Mouse (Mus musculus) lung, postnatal 4 days (tissue): ENCODE data around the gene Ssbp2.
A peak's percentile ranks its signal among the peaks of the same experiment; 100 is the strongest.

Experiments used
- DNase-seq, 2 experiments: peaks; one replicate each; pipeline ENCODE4 v3.0.0; 2021

The Ssbp2 gene

DNA sequence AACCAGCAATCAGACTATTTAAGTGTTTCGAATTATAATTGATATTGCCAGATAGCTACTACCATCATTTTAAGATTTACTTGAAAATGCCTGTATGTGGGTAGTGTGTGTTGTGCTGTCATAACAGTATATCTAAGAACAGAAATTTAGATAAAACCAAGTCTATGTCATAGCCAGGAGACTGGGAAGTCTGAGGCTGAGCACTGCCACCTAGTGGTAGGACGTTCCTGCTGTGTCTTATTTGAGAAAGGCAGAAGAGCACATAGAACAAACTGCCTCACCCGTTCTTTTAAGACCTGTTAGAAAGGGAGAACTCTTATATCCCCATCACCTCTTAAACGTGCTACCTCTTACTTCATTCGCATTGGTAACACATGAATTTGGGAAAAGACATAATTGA lies 176.7 kb downstream of the Ssbp2 start:
- DNase-seq: peak; percentile 64 to 81

DNA sequence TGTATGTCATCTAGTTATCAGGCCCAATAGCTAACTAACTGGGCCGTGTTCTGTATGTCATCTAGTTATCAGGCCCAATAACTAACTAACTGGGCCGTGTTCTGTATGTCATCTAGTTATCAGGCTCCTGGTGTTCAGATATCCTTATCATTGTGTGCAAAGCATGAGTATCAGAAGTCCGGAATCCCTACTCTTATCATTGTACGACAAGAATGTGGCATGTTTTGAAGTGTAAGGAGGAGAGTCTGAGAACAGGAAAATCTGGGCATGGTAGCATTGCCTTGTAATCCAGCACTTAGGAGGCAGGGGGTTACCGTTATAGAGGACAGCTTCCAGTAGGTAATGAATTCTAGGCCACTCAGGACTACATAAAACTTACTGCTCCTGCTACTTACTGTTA lies 178.8 kb downstream of the Ssbp2 start:
- no peak for DNase-seq

DNA sequence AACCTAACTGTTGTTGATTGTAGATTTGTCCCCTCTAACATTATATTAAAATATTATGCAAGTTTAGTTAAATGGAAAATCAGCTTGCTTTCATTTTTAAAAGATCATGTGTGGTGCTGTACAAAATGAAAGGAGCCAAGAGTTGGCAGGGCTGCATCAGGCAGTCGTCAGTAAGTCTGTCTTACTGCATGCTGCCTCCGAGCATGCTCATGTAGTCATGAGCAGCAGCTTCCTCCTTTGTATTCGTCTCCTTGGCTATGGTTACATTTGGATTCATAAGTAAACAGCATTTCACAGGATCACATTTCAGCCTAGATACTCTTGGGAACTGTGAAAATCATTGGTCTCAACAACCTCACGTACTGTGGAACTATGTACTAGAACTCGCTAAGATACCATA lies 180.1 kb downstream of the Ssbp2 start:
- no peak for DNase-seq

DNA sequence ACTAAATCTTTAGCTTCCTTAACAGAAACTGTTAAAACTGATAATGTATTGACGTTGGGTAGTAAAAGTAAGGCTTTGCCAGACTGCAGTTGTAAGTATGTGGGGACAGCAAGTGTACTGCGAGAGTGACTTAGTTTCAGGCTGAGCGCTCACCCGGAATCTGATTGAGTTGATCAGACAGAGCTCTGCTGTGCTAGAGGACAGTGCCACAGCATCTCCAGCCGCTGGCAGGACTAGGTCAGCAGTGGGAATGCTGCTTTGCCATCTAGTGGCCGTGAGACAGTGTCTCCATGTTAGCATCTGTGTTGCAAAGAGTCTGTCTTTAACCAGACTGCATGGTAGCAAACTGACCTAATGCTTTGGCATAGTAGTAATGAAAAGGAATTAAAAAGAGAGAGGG lies 188.2 kb downstream of the Ssbp2 start:
- DNase-seq: peak; percentile 28 to 33

DNA sequence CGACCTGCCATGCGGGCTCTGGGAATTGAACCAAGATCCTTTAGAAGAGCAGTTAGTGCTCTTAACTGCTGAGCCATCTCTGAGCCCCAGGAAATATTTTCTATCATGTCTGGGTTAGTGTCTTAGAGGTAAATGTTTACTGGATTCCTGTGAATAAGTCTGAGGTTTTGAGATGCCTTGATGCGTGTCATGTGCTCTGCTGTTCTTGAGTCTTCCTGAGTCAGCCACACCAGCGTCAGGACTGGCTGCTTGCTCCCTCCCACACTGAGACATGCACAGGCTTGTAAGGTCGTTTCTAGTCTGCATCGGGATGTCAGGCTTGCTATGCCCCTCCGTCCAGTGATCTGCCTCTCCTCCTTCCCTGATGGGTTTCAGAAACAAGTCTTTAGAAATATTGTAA lies 189.8 kb downstream of the Ssbp2 start:
- no peak for DNase-seq

DNA sequence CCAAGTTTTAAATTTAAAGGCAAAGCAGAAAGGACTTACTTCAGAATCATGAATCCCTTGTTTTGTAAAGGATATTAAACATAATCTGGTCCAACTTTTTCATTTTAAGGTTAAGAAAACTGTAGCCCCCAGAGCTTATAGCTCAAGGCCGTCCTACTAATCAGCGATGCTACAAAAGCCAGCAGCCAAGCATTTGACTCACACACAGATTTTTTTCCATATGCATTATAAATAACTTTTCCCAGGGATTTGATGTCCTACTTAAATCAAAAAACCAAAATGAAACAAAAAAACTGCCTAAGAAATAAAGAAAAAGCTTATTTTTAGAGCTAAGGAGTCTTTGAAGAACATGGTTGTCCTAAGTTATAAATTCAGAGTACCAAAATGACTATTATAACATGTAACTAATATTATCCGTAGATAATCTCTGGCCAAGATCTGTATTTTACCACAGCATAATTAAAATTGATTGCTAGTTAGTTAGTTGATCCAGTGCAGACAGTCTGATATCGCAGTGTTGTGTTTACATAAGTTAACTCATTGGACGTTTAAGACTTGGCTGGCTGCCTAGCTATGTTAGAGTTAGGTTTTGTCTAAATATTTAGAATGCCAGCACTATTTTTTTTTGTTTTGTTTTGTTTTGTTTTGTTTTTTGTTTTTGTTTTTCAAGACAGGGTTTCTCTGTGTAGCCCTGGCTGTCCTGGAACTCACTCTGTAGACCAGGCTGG lies 201.1 kb downstream of the Ssbp2 start:
- DNase-seq: no peak

DNA sequence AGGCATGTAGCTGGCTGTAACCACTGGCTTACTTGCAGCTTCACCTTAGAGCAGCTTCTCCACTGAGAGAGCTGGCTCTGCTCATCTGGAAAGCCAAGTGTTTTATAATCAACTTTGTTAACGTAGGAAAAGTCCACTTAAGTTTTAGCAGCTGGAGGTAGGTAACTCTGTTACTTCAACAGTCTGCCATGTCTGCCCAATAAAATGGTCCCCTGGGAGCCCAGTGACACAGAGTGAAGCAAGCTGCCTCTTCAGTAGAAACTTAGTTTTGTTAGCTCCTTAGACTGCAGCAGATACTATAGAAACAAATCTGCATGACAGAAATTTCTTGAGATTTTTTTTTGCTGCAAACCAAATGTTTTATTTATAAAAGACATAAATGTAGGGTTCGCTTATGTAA lies 202.7 kb downstream of the Ssbp2 start:
- no peak for DNase-seq

DNA sequence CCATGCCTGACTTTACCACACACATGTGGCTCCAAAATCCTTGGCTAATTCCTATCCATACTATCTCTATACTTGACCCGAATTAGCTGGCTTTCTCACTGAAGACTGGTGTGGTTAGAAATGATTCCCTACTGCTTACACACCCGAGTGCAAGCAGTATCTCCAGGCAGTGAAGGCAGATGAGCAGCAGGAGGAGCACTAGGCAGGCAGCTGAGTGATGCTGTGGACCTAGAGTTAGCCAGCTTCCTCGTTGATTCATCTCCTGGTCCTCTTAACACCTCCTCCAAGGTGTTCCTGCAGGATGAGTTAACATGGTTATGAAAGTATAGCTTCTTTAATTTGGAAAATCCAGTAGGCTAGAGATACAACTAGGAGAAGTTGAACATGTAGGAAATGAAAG lies 213.2 kb downstream of the Ssbp2 start:
- no peak for DNase-seq

DNA sequence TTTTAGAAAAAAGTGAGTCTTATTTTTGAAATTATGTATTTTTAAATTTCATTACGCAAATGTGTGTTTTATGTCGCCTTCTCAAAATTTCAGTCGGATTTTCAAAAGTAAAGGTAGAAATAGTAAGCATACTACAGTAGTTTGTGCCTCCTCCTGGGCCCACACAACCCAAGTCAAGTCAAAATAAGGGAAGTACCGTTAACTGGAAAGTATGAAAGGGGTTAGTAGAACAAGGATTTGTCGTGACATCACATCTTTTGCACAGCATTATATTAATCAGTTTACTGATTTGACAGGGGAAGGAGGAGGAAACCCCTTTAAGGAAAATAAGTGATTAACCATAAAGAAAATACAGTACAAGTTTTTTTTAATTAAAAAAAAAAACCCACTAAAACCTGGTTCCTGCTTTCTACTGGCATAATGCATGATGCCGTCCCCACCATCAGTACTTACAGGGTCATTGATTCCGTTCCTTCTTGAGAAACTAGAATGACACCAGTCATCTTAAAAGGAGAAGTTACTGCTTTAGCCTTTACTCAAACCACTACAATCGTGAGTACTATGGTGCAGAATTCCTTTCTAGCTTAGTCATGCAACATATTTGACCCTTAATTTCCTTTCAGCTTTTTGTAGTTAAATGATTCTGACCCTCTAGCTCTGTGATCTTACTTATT lies 220.8 kb downstream of the Ssbp2 start:
- DNase-seq: no peak

DNA sequence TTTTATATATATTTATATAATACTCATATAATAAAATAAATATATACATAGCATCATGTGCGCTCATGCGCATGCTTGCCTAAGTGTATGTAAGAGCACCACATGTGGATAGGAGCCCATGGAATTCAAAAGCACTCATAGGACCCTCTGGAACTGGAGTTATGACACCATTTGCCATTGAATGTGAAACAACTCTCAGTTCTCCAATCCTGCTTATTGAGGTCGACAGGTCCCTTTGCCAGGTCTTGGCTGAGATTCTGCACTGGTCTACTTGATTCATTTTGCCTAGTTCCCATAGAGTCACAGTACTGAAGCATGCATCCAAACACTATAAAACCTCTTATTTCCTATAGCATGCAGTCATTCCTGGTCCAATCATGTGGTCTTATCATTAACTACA lies 221.4 kb downstream of the Ssbp2 start:
- no peak for DNase-seq

DNA sequence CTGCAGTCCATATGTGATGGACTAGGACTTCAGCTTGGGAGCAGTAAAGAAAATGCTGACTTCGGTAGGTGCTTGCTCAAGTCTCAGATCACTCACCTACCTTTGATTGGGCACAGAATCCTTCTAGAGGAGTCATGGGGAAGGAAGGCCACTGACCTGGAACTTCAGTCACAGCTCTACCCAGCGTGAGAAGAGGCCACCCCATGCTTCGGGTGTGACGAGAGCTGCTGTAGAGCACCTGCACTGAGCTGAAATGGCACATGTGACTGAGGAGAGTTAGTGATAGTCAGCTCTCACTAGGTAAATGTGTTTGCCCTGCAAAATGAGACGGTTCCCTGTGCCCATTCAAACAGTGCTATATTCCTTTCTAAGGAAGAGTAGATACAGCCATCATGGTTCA lies 230.0 kb downstream of the Ssbp2 start:
- no peak for DNase-seq

DNA sequence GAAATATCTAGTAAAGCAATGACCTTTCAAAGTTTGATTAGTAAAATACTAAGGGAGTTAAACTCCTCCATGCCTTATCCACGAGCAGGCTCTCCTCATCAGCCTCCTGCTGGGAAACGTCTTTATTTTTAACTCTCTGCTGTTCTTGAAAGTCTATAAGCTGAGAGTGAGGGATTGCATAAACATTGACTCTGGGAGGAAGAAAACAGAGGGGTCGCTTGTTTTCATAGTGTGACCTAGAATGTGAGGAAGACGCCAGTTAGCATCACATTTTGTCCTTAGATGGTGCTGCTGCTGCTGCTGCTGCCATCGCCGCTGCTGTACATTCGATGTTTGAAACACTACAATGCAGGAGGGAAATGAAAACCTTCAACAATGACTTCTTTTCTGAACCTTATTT lies 233.5 kb downstream of the Ssbp2 start:
- no peak for DNase-seq

DNA sequence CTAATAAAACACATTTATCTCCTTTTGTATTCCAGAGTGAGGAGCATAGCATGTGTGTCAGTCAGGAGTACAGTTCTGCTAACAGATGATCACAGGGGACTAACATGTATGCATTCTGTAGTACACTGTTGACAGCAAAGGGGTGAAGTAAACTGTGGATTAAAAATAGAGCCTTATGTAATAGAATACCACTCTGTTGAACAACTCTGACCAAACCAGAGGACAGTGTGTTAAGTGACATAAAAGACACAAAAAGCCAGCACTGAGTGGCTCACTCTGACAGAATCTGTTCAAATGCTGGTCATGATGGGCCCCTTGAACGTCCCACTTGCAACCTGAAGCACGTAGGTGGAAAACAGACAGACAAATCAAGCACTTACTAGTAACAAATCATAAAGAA lies 235.3 kb downstream of the Ssbp2 start:
- DNase-seq: no peak

DNA sequence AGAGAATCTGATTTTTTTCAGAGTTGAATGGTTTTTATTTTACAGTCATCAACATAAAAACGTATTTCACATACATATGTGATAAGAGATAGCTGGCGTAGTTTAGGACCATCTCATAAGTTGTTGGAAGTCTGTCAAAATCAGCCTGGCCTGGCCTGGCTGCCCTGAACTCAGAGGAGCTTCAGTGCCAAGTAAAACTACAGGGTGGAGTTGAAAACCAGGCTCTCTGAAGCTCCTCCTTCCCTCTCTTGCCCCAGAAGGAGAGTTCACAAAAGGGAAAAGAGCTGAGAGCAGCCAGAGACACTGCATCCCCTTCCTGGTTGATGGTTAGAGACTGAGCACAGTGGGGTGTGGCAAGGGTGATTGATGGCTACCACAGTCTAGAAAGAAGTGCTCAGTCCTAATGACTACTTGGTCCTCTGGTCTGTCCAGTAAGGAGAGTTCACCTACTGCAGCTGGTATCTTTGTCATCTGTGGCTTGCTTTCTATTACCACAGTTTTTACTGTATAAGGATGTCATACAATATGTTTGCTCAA lies 236.1 kb downstream of the Ssbp2 start:
- no peak for DNase-seq

DNA sequence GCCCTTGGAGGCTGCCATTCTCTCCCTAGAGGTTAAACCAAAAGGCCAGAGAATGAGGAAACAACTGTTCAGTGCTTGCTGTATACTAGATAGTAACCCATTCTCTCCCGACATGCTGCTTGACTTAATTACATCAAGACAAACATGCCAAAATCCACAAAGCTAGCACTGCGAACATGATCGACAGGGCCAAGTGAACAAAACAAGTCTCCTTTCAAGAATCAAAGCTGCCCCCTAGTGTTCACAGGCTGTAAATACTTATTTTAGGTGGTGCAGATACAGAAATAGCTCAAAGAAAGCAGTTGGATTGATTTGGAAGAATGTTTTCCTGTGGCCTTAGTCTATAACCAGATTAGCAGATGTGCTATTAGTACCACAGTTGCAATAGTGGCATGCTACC lies 236.9 kb downstream of the Ssbp2 start:
- DNase-seq: peak in 1 of 2 experiments; percentile 49

DNA sequence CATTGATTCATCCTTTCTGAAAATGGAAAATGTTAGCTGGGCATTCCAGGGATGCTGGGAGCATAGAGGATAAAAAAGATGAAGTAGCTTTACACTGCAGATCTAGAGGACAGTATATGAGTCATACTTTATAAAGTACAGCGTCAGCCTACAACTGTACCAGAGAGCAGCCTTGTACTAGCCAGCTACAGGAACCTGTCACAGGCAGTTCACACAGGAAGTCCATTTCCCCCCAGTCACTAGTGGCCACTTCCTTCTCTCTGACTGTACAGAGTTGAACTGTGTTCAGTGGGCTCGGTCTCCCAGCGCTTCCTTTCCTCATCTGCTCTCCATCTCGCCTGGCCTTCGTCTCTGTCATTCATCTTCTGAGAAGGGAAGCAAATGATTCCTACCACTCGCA lies 242.3 kb downstream of the Ssbp2 start:
- DNase-seq: no peak

DNA sequence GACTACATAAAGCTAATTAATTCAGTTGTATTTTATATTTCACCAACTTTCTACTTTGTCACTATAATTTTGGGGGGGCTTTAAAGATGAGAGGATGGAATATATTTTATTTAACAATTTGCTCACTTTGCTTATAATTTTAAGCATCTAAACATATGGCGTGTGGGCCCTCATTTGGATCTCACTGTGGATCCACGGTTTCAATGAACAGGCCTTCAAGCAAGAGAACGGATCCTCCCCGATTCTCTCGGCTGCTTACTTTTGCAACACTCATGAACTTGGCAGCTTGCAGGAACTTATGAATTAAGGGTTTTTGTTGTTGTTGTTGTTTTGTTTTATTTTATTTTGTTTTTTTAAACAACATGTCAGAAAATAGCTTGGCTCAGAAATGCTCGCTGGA lies 259.4 kb downstream of the Ssbp2 start:
- no peak for DNase-seq

DNA sequence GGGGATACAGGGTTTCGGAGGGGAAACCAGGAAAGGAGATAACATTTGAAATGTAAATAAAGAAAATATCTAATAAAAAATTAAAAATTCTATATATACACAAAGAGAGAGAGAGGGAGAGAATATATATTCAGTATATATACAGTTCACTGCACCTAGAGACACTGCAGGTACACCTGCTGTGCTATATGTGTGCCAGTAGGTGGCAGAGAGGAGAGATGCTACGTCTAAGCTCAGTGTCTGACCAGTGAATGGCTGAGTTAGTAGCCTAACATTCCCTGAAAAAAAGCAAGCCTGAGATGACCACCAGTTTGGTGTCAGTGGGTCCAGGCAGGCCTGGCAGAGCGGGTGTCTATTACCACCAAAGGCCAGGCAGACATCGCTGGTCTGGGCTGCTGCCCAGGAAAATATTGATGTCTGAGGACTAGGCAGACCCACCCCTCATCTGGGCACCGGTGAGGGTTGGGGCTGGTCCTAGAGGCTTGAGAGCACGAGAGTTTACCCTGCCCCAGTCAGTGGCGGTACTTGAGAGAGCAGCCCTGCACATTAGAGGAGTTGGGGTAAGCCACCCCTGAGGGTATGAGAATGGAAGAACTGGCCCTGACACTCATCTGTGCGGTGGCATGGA lies 263.1 kb downstream of the Ssbp2 start:
- no peak for DNase-seq

DNA sequence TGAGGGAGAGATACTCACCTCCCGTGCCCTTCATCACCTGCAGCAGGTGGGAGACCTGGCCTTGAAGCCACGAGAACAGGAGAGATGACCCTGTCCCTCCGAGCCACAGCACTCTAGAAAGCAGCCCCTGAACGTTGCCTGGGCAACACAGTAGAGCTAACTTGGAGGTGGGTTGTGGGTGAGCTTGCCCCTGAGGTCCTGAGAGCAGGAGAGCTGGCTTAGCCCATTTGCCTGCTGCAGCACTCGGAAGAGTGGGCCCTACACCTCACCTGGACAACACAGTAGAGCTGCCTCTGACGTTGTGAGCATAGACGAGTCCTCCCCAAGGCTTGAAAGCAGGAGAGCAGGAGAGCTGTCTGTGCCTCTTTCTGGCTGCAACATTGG lies 263.6 kb downstream of the Ssbp2 start:
- DNase-seq: no peak

DNA sequence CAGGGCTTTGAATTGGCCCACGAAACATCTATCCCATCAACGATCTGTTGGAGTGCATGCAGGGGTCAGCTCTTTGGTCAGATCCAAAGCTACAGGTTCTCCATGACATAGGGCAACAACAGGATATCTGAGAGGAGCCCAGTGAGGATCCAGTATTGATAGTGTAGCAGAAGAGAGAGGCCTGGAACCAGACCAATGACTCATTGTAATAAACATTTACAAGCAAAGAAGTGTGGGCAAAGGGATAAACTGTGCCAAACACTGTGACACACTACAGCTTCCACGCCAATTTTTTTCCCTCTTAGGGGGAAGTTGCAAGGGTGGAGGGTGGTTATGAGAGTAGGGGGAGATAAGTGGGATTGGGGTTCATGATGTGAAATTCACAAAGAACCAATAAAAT lies 264.1 kb downstream of the Ssbp2 start:
- no peak for DNase-seq

DNA sequence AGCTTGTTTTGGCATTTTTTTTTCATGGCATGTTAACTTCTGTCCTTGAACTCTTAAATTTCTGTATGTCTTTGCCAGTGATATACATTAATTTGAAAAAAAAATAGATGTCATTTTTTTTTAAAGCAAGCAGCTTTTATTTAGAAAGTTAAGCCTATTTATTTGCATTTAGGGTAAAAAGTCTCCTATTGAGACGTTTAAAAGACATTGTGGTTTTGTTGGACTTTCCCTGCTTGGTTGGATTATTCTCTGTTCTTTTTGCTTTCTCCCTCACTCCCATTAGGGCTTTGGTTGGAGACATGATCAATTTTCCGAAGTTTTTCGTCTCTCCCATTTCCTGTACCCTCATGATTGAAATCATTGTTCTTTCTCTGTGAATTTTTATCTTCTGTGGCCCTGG lies 265.0 kb downstream of the Ssbp2 start:
- DNase-seq: no peak

DNA sequence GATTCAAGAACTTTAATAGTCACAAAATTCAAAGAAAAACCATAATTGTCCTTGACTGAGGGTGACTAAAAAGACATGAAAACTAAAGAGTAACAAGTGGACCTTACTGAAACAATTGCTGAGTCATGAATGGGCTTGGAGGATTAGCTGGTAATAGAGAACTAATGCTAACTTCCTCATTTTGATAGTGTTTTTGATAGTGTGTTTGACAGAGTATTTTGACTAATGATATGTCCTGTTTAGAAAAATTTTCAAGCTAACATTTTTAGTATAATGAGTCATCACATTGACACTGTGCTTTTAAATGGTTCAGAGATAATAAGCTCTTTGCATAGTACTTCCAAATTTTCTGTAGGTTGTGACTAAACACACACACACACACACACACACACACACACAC lies 267.8 kb downstream of the Ssbp2 start:
- no peak for DNase-seq

DNA sequence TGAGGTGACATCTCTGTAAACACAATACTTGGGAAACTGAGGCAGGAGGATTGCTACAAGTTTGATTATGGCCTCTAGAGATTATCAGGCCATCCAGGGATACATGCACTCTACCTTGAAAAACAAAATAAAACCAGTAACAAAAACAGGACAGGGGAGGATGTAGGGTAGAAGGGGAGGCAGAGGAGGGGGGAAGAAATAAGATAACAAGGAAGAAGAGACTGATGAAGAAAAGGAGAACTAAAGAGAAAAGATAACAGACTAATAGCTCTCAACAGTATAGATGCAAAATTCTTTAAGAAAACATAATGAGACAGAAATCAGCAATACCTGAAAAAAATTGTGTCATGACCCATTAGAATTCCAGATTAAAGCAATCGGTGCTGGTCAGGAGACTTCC lies 277.1 kb downstream of the Ssbp2 start:
- no peak for DNase-seq

DNA sequence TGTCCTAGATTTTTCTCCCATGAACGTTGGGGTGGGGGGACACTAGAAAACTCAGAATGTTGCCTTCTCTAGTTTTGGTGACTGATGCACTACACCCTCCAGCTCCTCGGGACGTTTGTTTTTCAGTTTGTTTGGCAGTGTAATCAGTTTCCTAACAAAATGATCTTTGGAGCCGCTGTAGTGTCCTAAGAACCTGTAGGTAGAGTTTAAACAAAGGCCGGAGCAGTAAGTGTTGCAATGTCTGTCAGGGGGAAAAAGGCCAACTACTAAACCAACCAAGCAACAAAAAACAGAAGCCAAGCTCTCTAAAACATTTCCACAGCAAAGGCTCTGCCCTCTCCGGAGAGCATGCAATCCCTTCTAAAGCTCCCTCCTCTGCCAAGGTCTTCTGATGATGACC lies 280.8 kb downstream of the Ssbp2 start:
- DNase-seq: no peak
